Mouse (Mus musculus) thymus, adult 2 months (tissue): Measurements from ENCODE around the gene Shroom3. TPM values are rescaled to one million over a fixed set of nuclear protein-coding genes. Genes with fewer than 3 reads are reported as not detected.
"Not testable (repeated sequence)": the region's sequence is repeated elsewhere in the genome, so short reads cannot be mapped to it uniquely, and the experiment has no call there.

Experiments
- DNase-seq: peaks from one replicate; pipeline ENCODE4 v3.0.0; 2021
- H3K27ac ChIP-seq: fragments of 200-500 bp; 2 replicates; pipeline ENCODE4 v1.5.1; 2012; ENCODE audit warnings: low read length, control low read depth; ENCODE audit not compliant: control insufficient read depth, insufficient read depth
- H3K27me3 ChIP-seq: fragments of 200-500 bp; 2 replicates; pipeline ENCODE4 v1.6.1; 2012; ENCODE audit warnings: mild to moderate bottlenecking, low read length, moderate library complexity, mixed read lengths; ENCODE audit not compliant: control insufficient read depth, insufficient read depth
- H3K36me3 ChIP-seq: fragments of 200-500 bp; 2 replicates; pipeline ENCODE4 v1.6.1; 2012; ENCODE audit warnings: mild to moderate bottlenecking, low read length, moderate library complexity; ENCODE audit not compliant: control insufficient read depth, insufficient read depth
- H3K4me1 ChIP-seq: fragments of 200-500 bp; replicated peaks from 2 replicates; pipeline ENCODE4 v1.6.1; 2012; ENCODE audit warnings: low read length; ENCODE audit not compliant: control insufficient read depth, insufficient read depth
- H3K4me3 ChIP-seq: fragments of 200-500 bp; 2 replicates; pipeline ENCODE4 v1.5.1; 2012; ENCODE audit warnings: mild to moderate bottlenecking, low read length, control low read depth, moderate library complexity; ENCODE audit not compliant: control insufficient read depth, insufficient read depth
- CTCF ChIP-seq: fragments of 200-500 bp; IDR thresholded peaks from 2 replicates; pipeline ENCODE4 v1.5.1; 2012; ENCODE audit warnings: mild to moderate bottlenecking, control low read depth, low read length, moderate library complexity, borderline replicate concordance; ENCODE audit not compliant: control insufficient read depth, poor library complexity, insufficient read depth; ENCODE audit errors: extremely low read depth
- POLR2A ChIP-seq: fragments of 200-500 bp; IDR thresholded peaks from 2 replicates; pipeline ENCODE4 v1.6.1; 2012; ENCODE audit warnings: mild to moderate bottlenecking, low read length, control low read depth, moderate library complexity; ENCODE audit not compliant: control insufficient read depth, poor library complexity, insufficient read depth; ENCODE audit errors: extremely low read depth
- WGBS: fragments of 180-500 bp; shearing (Covaris S2); methylation state at CpG from one replicate; pipeline ENCODE4 v1.1.7; 2018; 5-methylcytosine and 5-hydroxymethylcytosine counted together
- polyA plus RNA-seq: library from polyadenylated mRNA; depleted of rRNA; stranded (reverse); fragments of >200 nt; gene quantifications from 2 replicates; pipeline ENCODE4 v1.2.3, GENCODE M21; 2012

The Shroom3 gene
- polyA plus RNA-seq, 1 experiment = 4.0 TPM

- Histone ChIP-seq H3K4me3 (no peak overlapping the region), H3K27me3 (no peaks in the 10 kb centered on the region)
- 90% methylated on average over 9 of the region's 9 CpGs for WGBS
Observed at GRCm38 (mm10) chr5:92918866-92919265, 235.6 kb downstream of the Shroom3 start.

GRCm38 (mm10) chr5:92919390-92919789 is 236.2 kb downstream of the Shroom3 start:
- TF ChIP-seq CTCF = no peak
- TF ChIP-seq POLR2A = no peak
- H3K4me3 ChIP-seq = no peak overlapping the region
- H3K36me3 ChIP-seq = no peaks in the 10 kb centered on the region
- DNase-seq = no peak
- H3K27me3 ChIP-seq = no peaks in the 10 kb centered on the region
- 93% methylated on average over 14 of the region's 14 CpGs for WGBS
- H3K27ac ChIP-seq = no peak overlapping the region
- H3K4me1 ChIP-seq = no peaks in the 10 kb centered on the region

More at GRCm38 (mm10) chr5:92918866-92919265, 235.6 kb downstream of the Shroom3 start:
- Histone ChIP-seq H3K36me3 (no peaks in the 10 kb centered on the region), H3K4me1 (no peaks in the 10 kb centered on the region), H3K27ac (no peak overlapping the region)
- TF ChIP-seq CTCF (no peak), POLR2A (no peak)
- no peak for DNase-seq

DNA sequence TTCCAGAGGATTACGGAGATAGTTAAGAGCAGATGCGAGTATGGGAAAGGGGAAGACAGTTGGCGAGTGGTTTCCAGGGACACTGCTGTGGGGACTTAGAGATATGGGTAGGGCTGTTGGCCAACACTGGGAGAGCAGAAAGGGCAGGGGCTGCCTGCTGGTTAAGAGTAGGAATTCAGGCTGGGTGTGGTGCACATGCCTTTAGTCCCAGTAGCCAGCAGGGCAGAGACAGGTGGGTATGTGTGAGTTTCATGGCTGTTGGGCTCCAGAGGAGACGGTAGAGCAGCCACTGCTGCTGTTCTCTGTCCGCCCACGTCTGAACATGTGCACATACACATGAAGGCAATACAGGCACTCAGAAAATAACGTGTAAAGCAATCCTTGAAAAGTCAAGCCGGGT is 237.7 kb downstream of the Shroom3 start:
- TF ChIP-seq CTCF (no peak), POLR2A (no peak)
- Histone ChIP-seq H3K4me1 (no peaks in the 10 kb centered on the region; the same call in 1 of the 2 replicates), H3K36me3 (no peaks in the 10 kb centered on the region), H3K27me3 (no peaks in the 10 kb centered on the region), H3K4me3 (no peak overlapping the region), H3K27ac (no peak overlapping the region)
- WGBS = 93% methylated on average over 8 of the region's 8 CpGs
- no peak for DNase-seq

- H3K27me3 ChIP-seq = no peaks in the 10 kb centered on the region
- 86% methylated on average over 8 of the region's 8 CpGs for WGBS
- no peak for DNase-seq
- no peak for TF ChIP-seq POLR2A
- no peak overlapping the region for H3K27ac ChIP-seq
- H3K36me3 ChIP-seq = no peaks in the 10 kb centered on the region
- H3K4me3 ChIP-seq = no peak overlapping the region
- H3K4me1 ChIP-seq = no peaks in the 10 kb centered on the region; the same call in 1 of the 2 replicates
Observed at GRCm38 (mm10) chr5:92921728-92922127, 238.5 kb downstream of the Shroom3 start.

DNA sequence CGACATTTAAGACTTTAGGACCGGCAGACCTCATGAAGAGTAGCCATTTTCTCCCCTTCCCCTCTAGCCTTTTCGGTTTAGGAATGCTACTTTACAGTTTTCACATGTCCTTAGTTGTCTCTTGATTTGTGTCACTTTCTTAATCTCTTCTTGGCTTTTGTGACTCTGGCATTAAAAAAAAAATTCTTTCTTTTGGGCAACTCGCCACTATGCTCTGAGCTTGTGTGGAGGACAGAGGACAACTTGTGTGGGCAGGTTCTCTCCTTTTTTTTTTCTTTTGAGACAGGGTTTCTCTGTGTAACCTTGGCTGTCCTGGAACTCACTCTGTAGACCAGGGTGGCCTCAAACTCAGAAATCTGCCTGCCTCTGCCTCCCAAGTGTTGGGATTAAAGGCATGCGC is 239.7 kb downstream of the Shroom3 start:
- H3K27ac ChIP-seq, H3K36me3 ChIP-seq, H3K4me3 ChIP-seq, DNase-seq, H3K4me1 ChIP-seq, H3K27me3 ChIP-seq: not testable (repeated sequence)
- WGBS = 89% methylated on average over 5 of the region's 5 CpGs

DNA sequence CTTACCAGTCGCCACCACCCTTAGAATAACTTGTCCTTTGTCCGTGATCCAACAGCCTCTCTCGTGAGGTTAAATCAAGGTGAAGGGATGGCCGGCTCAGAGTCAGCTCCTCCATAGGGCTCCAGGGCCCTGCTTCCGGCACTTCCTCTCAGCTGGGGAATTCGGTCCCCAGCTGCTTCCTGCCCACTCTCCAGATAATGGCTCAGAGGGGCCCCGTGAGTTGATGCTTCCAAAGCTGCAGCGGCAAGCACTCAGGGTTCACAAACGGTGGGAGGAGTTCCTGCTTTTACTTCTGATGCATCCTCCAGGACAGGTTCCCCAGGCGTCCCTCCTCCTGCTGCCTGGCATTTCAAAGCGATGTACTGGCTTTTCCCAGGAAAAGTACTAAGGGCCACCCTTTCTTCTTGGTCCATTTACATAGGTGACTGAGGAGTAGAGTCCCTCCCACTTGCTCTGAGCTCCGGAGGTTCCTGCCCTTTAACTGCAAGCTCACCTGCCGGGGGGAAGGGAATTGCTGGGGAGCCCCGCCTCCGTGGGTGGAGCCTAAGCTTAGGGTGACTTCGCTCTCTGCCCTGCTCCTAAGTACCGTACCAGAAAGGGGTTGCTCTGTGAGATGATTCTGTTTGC is 241.7 kb downstream of the Shroom3 start:
- H3K27me3 ChIP-seq = no peaks in the 10 kb centered on the region
- no peaks in the 10 kb centered on the region for H3K36me3 ChIP-seq
- TF ChIP-seq POLR2A (no peak), CTCF (no peak)
- no peaks in the 10 kb centered on the region; the same call in 1 of the 2 replicates for H3K4me1 ChIP-seq
- WGBS = 13% methylated on average over 17 of the region's 17 CpGs
- H3K4me3 ChIP-seq = no peak overlapping the region
- peak; percentile 23 for DNase-seq
- H3K27ac ChIP-seq = no peak overlapping the region

GRCm38 (mm10) chr5:92927667-92928066 is 244.4 kb downstream of the Shroom3 start:
- no peaks in the 10 kb centered on the region for H3K36me3 ChIP-seq
- no peak overlapping the region for H3K4me3 ChIP-seq
- TF ChIP-seq POLR2A (no peak), CTCF (no peak)
- 39% methylated on average over 10 of the region's 10 CpGs for WGBS
- no peak for DNase-seq
- H3K27ac ChIP-seq = no peak overlapping the region; the same call in 1 of the 2 replicates
- H3K27me3 ChIP-seq = no peaks in the 10 kb centered on the region
- H3K4me1 ChIP-seq = no peaks in the 10 kb centered on the region; the same call in 1 of the 2 replicates
